Mouse (Mus musculus): ENCODE results near the gene Mettl26.

GRCm38 (mm10) chr17:25842509-25842908 lies 32.4 kb upstream of the Mettl26 start:
- no peak for TF ChIP-seq CTCF (IDR thresholded peaks at IDR 0.05; ENCODE audit: insufficient read depth, low read length)
- TF ChIP-seq POLR2A (IDR thresholded peaks at IDR 0.05; ENCODE audit: borderline replicate concordance, extremely low read depth, low read depth, low read length) = no peak

Measured in lung, adult 2 months (tissue).